Mouse (Mus musculus) ES-Bruce4 (cell line): Measurements from ENCODE around the gene Nipbl.

ENCODE experiments used
- CTCF ChIP-seq: IDR thresholded peaks from one replicate; pipeline ENCODE4 v1.8.1; 2011; ENCODE audit warnings: low read depth, low read length
- POLR2A ChIP-seq: IDR thresholded peaks from one replicate; pipeline ENCODE4 v1.8.1; 2011; ENCODE audit warnings: low read length; ENCODE audit not compliant: insufficient read depth

- TF ChIP-seq CTCF (no peak), POLR2A (no peak)
Observed at GRCm38 (mm10) chr15:8462780-8463179, 18.5 kb upstream of the Nipbl start.
